Mouse (Mus musculus) frontal cortex, postnatal 36 days (tissue): ENCODE data around the gene Eif3i.
A peak's percentile ranks its signal among the peaks of the same experiment; 100 is the strongest.

ENCODE experiments used
- DNase-seq, 2 experiments: peaks; one replicate each; pipeline ENCODE4 v3.0.0; 2022; ENCODE audit warnings: low spot score in 2 of 2

Gene Eif3i

DNA sequence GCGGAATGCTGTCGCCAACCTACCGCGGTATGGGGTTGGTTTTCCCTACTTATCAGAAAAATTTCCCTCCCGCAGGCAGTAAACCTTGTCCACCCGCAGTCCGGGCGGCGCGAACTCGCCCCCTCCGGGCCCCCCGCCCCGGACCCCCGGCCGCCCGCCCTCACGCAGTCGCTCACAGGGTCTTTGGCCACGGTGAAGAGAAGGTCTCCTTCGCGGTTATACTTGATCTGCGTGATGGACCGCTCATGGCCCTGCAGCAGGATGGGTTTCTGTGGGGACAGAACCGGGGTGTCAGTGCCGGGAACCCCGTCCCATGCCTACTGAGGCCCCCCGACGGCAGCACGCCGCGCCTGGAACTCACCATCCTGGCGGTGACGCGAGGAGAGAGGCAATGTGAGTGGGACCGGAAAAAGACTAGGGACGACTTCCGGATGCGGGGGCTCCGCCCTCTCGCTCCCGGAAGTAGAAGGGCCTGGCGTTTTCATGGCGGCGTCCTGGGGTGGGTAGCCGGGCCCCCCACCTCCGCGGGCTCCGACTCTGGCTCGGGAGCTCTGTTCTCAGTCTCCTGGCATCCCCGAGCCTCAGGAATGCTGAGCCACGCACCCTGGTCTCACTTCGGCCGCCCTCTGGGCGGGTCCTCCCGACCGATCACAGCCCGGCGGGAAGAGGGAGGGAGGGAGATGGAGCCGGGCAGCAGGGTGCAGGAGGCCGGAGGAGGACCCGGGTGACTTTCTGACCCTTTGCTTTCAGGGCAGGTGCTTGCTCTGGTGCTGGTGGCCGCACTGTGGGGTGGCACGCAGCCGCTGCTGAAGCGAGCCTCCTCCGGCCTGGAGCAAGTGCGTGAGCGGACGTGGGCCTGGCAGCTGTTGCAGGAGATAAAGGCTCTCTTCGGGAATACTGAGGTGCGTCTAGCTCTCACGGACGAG lies at the start of gene Eif3i, which contains the start of gene Tmem234:
Eif3i (minus strand) TSS at position 416 of the 926 bp plus-strand sequence.
Tmem234 (plus strand) TSS at position 436 of the 926 bp plus-strand sequence.
- peak; percentile 76 to 85 for DNase-seq

DNA sequence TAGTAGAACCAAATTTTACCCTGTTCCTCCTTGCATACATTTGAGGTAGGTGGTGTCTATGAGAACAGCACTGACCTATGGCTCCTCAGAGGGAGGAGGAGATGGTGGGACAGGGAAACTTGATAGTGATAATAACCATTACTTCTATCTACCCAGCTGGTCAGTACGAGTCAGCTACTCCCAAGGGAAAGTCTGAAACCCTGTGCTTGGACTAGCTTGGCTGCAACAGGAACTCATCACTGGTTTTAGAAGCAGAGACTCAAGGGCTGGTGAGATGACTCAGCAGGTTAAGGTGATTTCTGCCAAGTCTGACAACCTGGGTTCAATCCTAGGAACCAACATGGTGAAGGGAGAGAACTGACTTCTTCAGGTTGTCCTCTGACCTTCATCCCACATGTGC lies 48.2 kb upstream of the Eif3i start:
- no peak for DNase-seq

DNA sequence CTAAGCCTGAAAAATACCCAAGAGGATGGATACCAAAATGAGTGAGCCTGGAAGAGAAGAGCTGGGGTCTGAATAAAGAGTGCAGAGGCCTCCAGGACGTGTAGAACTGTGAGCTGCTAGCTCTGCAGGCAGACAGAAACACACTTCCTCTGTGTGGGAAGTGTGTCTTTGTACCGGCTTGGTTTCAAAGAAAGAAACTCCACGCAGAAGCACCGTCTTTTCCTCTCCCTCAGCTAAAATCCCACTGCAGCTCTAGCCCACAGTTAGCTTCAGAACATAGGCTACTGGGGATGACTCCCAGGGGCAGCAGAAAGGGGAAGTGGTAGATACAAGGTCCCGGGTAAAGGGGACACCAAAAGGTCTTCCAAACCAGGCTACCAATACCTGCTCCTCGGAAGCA lies 44.8 kb upstream of the Eif3i start:
- DNase-seq: no peak

DNA sequence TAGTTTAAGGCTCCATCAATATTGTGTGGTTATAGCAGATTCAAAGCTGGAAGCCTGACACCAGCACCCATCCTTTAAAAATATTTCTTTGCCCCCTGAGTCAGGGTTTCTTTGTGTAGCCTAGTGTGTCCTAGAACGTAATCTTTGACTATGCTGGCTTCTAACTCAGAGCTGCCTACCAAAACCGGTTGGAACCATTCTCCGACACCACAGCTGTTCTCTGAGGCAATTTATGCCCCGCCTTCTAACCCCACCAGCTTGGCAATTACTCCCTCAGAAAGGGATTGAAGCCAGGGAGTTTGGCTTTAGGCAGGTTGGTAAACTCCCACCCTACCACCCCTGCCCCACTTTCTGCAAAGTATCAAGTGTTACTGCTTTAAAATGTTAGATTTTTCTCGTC lies 41.3 kb upstream of the Eif3i start:
- DNase-seq: no peak

DNA sequence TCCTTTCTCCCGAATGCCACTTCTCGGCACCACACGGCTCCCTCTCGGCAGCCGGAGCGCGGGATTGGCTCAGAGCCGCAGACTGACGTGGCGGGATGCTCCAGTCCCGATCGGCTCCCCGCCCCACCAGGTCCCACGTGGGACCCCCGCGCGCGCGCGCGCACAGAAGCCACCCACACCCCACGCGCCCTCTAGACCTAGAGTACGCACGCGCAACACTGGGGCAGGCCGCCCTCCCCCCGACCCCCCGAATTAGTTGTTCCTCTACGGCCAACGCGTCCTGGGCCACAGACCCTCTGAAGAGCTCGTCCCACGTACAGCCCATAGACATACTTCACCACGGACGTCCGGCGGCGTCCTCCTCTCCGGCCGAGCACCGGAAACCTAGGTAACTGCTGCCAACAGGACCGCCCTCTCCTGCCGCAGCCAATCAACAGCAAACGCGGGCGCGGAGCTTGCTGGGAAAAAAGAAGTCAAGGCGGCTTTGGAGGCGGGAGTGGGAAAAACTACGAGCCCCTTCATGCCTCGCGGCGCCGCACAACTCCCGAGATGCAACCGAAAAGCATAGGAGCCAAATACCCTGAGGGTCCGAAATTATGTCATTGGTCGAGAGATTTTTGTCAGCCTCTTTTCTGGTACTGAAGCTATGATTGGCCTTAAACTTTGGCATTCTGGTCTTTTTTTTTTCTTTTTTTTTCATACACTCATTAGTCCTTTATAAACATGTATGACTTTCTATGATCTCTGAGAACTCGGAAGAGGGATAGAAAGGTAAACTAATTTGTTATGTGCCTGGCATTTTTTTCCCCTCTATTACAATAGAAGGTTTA lies 40.4 kb upstream of the Eif3i start, which contains the start of gene Txlna:
Txlna (minus strand) TSS at position 428 of the 830 bp plus-strand sequence.
- DNase-seq: peak; percentile 98 to 99

DNA sequence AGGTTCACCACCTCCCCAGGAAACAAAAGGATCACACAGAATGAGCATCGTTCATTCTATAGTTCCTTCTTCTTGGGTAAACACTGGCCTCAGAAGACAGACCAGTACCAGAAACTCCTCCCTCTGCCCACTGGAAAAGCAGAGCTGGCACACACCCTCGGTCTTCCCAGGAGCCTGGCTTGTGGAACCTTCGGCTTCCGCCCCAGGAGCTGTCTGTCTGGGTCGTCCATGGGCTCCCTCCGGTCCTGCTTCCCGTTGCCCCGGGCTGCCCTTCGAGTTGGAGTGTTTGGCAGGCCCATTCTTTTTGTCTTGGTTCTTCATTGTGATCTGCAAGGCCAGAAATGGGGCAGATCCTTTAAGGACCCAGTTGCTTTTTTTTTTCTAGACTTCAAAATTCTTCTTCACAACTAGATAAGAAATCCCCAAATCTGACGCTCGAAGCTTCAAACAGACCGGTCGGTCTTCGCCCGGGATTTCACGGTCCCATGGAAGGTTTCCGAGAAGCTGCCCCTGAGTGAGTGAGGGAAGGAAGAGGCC lies 39.7 kb upstream of the Eif3i start:
- DNase-seq: no peak

DNA sequence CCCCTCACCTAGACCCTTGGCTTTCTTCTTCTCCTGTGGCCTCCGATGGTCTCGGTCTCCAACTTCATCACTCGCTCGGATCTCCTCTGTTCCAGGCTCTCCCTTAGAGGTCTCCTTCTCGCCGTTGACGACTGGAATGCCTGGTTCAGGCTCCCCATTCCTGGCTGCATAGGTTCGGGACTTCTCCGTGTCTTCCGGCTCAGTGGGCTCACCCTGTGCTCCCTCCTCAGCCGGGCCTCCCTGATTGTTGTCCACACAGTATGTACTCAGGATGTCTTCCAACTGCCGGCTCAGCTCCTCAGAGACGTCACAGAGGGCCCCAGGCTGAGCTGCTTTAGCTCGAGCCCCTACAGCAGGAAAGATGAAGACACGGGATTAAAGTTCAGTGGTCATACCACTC lies 38.8 kb upstream of the Eif3i start:
- no peak for DNase-seq

DNA sequence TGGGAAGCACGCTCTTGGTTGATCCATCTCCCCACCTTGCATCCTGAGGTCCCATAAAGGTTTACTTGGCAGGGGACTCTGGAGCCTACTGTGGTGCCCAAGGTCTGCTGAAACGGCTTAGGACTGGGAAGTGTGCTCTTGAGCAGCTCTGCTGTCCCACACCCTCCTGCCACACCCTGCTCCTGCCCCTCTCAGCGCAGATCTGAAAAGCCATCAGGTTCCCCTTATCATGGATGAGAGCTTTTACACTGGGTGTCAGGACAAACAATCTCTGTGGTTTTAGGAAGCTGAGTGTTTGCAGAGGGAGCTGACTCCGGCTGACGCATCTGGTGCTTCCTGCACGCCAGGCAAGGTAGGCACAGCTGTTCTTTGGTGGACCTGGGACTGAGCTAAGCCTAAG lies 33.4 kb upstream of the Eif3i start:
- DNase-seq: no peak

DNA sequence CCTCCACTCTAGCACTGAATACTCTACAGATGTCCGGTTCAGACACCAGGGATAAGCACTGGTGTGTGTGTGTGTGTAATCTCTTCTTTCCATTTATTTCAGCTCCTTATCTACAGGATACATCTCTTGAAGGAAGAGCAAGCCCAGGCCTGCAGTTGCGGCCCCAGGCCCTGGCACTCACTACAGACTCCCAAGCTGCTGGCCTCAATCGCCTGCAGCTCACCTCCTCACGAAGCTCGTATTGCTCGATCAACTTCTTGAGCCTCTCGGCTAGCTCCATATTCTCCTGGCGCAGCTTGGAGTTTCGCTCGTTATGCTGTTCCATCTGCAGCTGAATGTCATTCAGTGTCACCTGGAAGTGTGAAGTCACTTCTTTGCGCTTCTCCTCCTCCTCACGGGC lies 31.4 kb upstream of the Eif3i start:
- no peak for DNase-seq

DNA sequence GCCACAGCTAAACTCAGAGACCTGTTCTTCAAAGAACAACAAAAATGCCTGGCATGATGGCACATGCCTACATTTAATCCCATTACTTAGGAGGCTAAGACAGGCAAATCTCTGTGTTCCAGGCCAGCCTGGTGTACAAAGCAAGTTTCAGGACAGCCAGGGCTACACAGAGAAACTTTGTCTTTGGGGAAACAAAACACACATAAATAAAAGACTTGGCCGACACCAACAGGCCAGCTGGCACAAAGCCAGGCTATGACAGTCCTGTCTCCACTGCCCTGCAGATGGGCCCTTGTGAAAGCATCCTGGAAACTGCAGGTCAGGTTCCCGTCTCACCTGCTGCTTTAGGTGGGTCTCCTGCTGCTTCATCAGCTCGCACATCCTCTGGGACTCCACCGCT lies 30.5 kb upstream of the Eif3i start:
- DNase-seq: no peak

DNA sequence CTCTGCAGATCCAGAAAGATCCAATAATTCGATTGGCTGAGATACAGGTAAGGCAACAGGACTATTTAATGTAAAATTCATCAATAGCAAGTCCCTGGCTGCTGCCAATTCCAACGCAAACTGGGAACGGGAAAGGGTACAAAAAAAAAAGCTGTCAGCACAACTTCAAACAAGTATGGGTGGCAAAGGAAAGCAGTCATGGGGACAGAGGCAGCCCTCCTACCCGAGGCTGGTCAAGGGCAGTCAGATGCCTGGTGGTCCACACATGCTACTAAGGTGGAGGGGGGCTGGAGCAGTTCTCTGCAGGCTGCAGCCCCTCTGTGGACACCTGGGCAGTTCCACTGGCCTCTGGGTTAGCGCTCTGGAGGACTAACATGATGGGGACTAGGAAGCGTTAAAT lies 25.6 kb upstream of the Eif3i start:
- no peak for DNase-seq

DNA sequence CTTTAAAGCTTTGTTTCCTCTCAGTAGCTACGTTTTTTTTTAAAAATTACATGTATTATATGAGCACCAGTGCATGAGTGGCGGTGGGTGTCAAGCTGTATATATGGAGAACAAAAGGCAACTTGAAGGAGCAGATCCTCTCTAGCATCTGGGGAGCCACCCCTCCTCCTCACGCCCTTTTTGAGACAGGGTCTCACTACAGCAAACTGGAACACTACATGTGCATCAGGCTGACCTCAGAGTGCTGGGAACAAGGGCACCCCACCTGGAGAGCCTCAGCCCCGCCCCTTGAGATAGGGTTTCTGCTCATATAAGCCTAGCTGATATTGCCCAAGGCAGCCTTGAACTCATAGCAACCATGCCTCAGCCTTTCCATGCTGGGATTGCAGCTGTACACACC lies 25.0 kb upstream of the Eif3i start:
- no peak for DNase-seq

DNA sequence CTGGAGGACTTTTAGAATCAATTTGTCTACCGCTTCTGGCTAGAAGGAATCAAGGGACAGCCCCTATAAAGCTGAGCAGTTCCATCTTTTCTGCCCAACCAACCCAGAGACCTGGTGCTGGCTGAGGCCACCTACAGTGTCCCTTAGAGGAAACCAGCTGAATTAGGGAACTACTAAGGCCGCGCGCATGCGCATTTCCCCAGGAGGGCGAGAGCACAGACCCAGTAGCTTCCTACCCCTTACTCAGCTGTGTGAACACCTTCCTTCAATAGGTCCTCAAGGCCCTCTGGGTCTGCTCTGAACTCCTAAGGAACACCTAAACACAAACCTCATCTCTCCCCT lies 24.6 kb upstream of the Eif3i start:
- DNase-seq: peak; percentile 68 to 72

DNA sequence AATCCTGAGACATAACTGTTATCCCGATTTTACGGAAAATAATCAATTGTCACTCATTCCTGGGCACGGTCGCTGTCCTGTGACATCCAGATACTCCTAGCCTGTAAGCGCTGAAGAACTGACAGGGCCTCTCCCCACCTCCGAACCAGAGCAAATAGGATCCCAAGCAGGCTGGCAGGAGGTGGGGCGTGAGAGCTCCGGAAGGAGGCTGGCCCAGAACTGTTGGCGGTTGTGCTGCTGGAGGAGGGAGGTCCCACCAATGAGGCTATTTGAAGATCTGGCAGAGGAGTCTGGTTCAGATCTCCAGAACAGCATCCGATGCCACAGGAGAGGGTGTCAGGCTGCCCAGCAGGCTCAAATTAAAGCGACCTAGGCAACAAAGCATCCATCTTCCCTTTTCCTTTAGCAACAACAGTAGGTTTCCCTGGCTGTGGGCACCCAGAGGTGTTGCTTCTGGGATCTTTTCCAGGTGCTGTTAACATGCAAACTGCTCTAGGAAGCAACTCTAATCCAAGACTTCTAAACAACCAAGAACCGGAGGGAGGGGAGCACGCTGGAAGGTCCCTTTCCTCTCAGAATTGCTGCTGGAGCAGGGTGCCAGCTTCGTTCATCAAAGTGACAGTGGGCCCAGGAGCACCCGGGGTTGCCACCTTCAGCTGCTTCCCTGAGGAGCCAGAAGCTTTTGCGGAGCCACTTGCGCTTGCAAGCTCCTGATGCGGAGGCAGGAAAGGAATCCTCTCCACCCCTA lies 24.0 kb upstream of the Eif3i start:
- DNase-seq: peak; percentile 86 to 92

DNA sequence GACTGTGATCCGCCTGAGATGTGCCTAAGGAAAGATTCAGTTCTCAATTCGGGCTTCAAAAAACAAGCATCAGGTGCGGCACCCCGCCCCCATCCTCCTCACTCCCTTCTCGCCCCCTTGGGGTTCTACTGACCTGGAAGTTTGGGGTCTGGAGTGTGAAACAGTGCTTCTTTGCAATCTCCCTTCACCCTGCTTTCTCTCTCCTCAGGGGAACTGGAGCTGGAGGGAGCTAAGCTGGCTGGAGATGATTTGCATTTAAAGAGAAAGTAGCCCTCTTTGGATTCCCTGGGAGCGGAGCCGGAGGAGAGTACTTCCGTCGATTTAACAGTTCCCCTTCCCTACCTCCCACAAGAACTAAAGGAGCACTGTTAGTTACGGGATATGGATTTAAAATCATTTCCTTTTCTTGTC lies 23.2 kb upstream of the Eif3i start, which contains the start of gene Ccdc28b:
Ccdc28b (minus strand) TSS at position 267 of the 411 bp plus-strand sequence.
- DNase-seq: peak; percentile 65 to 69

DNA sequence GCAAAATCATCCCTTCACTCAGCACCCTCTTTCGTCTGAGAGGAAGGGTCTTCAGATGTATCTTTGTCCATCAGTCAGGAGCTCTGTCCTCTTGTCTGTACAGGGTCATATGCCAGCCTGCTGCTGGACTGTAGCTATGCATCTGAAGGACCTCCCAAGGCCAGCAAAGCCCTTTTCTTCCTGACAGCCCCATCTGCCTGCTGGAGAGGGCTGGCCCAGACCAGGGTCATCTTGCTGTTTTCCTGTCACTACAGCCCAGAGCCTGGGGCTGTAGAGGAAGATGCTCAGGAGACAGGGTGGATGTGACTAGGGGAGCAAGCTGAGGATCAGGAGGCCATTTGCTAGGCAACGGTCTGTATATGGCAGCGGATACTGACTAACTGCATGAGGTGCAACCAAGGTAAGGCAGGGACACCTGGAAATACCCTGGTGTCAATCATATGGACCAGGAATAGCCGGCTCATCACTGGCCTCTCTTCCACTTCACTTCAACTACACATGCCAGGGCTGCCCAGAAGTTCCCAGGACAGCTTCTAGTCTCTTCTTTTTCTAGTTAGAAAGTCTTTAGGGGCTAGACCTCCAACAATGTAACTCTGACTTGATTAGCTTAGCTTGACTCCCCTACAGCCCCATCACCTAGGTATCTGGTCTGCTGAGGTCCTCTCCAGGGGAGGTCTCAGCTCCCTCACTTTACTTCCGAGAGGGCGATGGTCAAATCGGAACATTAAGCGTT lies 22.5 kb upstream of the Eif3i start:
- no peak for DNase-seq

DNA sequence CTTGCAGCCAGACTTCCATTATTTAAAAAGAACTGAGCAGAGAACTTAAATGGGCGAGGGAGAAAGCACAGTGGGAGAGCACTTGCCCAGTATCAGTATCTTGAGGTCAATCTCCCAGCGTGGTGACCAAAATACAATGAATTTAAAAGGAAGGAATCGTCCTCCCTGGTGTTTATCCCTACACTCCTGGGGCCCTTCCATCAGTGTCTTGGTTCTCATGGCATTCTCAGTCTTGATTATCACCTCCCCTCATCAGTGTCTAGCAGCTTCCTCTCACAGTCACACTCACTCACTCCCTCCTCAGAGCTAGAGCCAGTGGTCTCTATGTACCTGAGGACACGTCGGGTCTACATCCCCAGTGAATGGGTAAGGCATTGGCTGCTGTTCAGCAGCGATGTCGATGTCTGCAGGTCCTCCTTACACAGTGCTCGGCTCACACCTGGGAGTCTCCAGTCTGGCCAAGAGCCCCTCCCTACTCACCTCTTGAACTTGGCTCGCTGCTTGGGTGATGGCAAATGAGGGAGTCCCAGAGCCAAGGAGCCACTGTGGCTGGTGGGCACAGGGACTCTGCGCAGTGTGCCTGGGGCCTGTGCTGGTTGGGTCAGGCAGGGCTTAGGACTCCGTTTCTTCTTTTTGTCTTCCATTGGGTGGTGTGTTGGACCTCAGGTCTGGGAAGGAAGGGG lies 21.8 kb upstream of the Eif3i start:
- no peak for DNase-seq

DNA sequence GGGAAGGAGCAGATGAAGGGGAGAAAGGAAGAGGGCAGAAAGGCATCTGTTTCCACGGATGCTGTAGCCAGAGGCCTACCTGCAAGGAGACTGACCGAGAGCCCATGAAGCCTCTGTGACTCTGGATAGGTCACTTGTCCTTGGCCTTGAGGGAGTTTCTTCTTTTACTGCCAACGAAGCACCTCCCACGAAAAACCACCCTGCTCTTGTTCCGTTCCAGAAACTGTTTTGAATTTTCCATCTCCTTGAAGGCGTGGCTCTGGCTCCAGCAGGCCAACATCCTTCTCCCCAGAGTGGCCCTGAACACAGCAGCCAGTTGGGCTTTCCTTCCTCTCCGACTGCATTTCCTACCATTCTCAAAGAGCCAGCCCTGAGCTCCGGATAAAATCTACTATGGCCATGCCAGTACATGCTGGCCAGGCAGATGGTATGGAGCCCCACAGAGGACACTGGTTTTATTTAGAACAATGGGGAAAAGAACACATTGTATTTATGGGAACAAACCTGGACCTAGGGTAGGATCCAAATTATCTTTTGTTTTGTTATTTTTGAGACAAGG lies 20.9 kb upstream of the Eif3i start:
- DNase-seq: no peak

DNA sequence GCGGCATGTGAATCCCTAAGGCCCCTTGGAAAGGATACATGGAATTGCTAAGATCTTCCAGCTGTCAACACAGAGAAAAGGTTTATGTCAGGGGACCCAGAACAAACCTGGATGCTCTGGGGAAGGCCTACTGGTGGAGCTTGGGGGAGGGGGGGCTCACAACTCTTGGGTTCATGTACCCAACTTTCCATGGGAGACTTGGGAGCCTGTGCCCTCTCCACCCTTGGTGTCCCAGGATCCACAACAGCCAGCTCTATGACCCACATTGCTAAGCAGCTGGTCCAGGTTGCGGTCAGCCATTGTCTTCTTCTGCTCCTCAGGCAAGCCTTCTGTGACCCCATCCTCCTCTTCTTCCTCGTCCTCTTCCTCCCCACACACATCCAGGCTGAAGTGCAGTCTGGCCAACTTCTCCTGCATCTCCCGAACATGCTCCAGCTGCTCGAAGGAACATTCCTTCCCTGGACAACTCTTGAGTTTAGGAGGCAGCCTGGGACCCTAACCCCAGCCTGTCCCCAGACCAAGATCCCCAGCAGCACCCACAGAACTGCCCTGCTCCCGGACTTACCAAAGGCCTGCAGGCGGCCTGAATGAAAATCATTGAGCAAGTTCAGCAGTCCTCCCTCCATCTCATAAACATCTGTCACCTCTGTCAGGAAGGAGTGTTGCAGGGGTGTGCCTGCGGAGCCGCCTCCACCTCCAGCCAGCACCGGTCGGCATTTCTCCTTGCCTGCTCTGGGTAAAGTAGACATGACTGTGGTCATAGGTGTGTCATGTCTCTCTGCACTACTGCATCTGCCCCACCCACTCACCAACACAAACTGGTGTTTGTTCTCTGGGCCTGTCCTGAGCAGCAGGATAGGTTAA lies 20.2 kb upstream of the Eif3i start:
- no peak for DNase-seq
